Mouse (Mus musculus) ovary, adult 2 months (tissue): ENCODE data around the gene Cdc34b. TPM values are rescaled to one million over a fixed set of nuclear protein-coding genes. Genes with fewer than 3 reads are reported as not detected.

ENCODE experiments used
- polyA plus RNA-seq: library from polyadenylated mRNA; depleted of rRNA; stranded (reverse); fragments of >200 nt; gene quantifications from 2 replicates; pipeline ENCODE4 v1.2.3, GENCODE M21; 2012; rRNA removed

Gene Cdc34b
- 2.6 and 2.7 TPM in 2 replicates for polyA plus RNA-seq

GRCm38 (mm10) chr11:94741732-94742272, at the start of gene Cdc34b:
Cdc34b (plus strand) TSS chr11:94741782.

GRCm38 (mm10) chr11:94704472-94704871, 37.1 kb upstream of the Cdc34b start, which contains the start of gene Gm11541:
Gm11541 (minus strand) TSS chr11:94704499.

GRCm38 (mm10) chr11:94782603-94783002, 41.0 kb downstream of the Cdc34b start, which contains the start of gene Tmem92:
Tmem92 (minus strand) TSS chr11:94782703.

Other genes starting within 250 kb of the Cdc34b start
- 18.8 and 20.7 TPM in 2 replicates for gene Epn3, start 241.8 kb upstream of the Cdc34b start, polyA plus RNA-seq
- gene Mycbpap, start 220.0 kb upstream of the Cdc34b start, polyA plus RNA-seq = 6.4 and 7.8 TPM in 2 replicates
- gene Rsad1, start 192.5 kb upstream of the Cdc34b start, polyA plus RNA-seq = 31.0 and 34.1 TPM in 2 replicates
- 2.3 and 3.2 TPM in 2 replicates for gene Chad, start 176.7 kb upstream of the Cdc34b start, polyA plus RNA-seq
- 54.3 and 58.9 TPM in 2 replicates for gene Acsf2, start 139.9 kb upstream of the Cdc34b start, polyA plus RNA-seq
- 91.4 and 100 TPM in 2 replicates for gene Lrrc59, start 112.0 kb upstream of the Cdc34b start, polyA plus RNA-seq
- 30.0 and 39.0 TPM in 2 replicates for gene Mrpl27, start 88.0 kb upstream of the Cdc34b start, polyA plus RNA-seq
- 2.6 and 3.4 TPM in 2 replicates for gene Eme1, start 87.8 kb upstream of the Cdc34b start, polyA plus RNA-seq
- gene Xylt2, start 64.3 kb upstream of the Cdc34b start, polyA plus RNA-seq = 68.4 and 78.0 TPM in 2 replicates
- not detected in 2 replicates for gene Gm11541, start 37.3 kb upstream of the Cdc34b start, polyA plus RNA-seq
- gene Tmem92, start 40.9 kb downstream of the Cdc34b start, polyA plus RNA-seq = not detected in 2 replicates
- 270 and 286 TPM in 2 replicates for gene Col1a1, start 194.4 kb downstream of the Cdc34b start, polyA plus RNA-seq
- gene Hils1, start 225.8 kb downstream of the Cdc34b start, polyA plus RNA-seq = 0.86 TPM in 1 of 2 replicates, not detected in the other
- 8.3 and 10.0 TPM in 2 replicates for gene Sgca, start 234.5 kb downstream of the Cdc34b start, polyA plus RNA-seq
- gene Ppp1r9b, start 249.3 kb downstream of the Cdc34b start, polyA plus RNA-seq = 45.8 and 60.5 TPM in 2 replicates